Mouse (Mus musculus): ENCODE measurements around the gene Tlx2.

DNA sequence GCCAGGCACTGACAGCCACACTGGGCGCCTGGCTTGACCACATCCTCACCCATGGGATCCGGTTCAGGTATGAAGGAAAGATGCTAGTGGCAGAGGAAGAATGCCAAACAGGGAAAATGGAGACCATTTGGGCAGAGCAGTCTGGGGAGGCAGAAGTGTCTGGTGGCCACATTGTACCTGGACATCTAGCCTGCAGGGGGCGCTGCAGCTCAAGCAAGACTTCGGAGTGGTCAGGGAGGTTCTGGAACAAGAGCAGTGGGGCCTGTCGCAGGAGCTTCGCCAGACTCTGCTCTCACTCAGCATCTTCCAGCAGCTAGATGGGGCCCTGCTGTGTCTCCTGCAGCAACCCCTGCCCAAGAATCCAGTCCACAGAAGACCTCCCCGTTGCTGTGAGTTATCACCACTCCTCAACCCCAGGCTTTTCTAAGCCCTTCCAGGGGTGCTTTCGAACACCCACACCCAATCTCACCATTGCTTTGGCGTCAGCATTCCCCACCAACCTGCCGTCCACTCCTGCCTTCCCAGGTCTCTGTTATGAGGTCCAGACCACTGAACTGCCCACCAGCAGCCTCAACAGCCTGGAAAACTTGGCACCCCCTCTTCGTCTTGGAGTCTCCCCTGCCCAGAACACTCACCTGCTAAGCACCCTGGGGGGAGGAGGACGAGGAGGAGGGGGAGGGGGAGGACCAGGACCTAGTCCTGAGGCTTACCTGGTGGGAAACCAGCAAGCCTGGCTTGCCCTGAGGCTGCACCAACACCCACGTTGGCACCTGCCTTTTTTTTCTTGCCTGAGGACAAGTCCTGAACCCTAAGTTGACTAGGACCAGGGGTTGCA lies 37.7 kb upstream of the Tlx2 start:
- TF ChIP-seq POLR2A (IDR thresholded peaks at IDR 0.05; ENCODE audit: insufficient read length, low read depth): peak; percentile 5
- TF ChIP-seq USF1 (IDR thresholded peaks at IDR 0.05; ENCODE audit: low read depth): no peak
- no peak for TF ChIP-seq MYOD1 (IDR thresholded peaks at IDR 0.05; ENCODE audit: control insufficient read depth in 1 of 3, insufficient read length in 2 of 3, low read depth in 2 of 3)
- no peak for TF ChIP-seq REST (IDR thresholded peaks at IDR 0.05; ENCODE audit: insufficient read depth, insufficient read length)
- TF ChIP-seq POLR2AphosphoS2 (IDR thresholded peaks at IDR 0.05; ENCODE audit: insufficient read length, low read depth): no peak
